Mouse (Mus musculus) thymus, adult 2 months (tissue): ENCODE data around the gene Kif5c. TPM values are rescaled to one million over a fixed set of nuclear protein-coding genes. Genes with fewer than 3 reads are reported as not detected.

Experiments used
- DNase-seq: peaks from one replicate; pipeline ENCODE4 v3.0.0; 2021
- H3K27ac ChIP-seq: fragments of 200-500 bp; 2 replicates; pipeline ENCODE4 v1.5.1; 2012; ENCODE audit warnings: low read length, control low read depth; ENCODE audit not compliant: control insufficient read depth, insufficient read depth
- H3K27me3 ChIP-seq: fragments of 200-500 bp; 2 replicates; pipeline ENCODE4 v1.6.1; 2012; ENCODE audit warnings: mild to moderate bottlenecking, low read length, moderate library complexity, mixed read lengths; ENCODE audit not compliant: control insufficient read depth, insufficient read depth
- H3K36me3 ChIP-seq: fragments of 200-500 bp; 2 replicates; pipeline ENCODE4 v1.6.1; 2012; ENCODE audit warnings: mild to moderate bottlenecking, low read length, moderate library complexity; ENCODE audit not compliant: control insufficient read depth, insufficient read depth
- H3K4me1 ChIP-seq: fragments of 200-500 bp; replicated peaks from 2 replicates; pipeline ENCODE4 v1.6.1; 2012; ENCODE audit warnings: low read length; ENCODE audit not compliant: control insufficient read depth, insufficient read depth
- H3K4me3 ChIP-seq: fragments of 200-500 bp; 2 replicates; pipeline ENCODE4 v1.5.1; 2012; ENCODE audit warnings: mild to moderate bottlenecking, low read length, control low read depth, moderate library complexity; ENCODE audit not compliant: control insufficient read depth, insufficient read depth
- CTCF ChIP-seq: fragments of 200-500 bp; IDR thresholded peaks from 2 replicates; pipeline ENCODE4 v1.5.1; 2012; ENCODE audit warnings: mild to moderate bottlenecking, control low read depth, low read length, moderate library complexity, borderline replicate concordance; ENCODE audit not compliant: control insufficient read depth, poor library complexity, insufficient read depth; ENCODE audit errors: extremely low read depth
- POLR2A ChIP-seq: fragments of 200-500 bp; IDR thresholded peaks from 2 replicates; pipeline ENCODE4 v1.6.1; 2012; ENCODE audit warnings: mild to moderate bottlenecking, low read length, control low read depth, moderate library complexity; ENCODE audit not compliant: control insufficient read depth, poor library complexity, insufficient read depth; ENCODE audit errors: extremely low read depth
- WGBS: fragments of 180-500 bp; shearing (Covaris S2); methylation state at CpG from one replicate; pipeline ENCODE4 v1.1.7; 2018; 5-methylcytosine and 5-hydroxymethylcytosine counted together
- polyA plus RNA-seq: library from polyadenylated mRNA; depleted of rRNA; stranded (reverse); fragments of >200 nt; gene quantifications from 2 replicates; pipeline ENCODE4 v1.2.3, GENCODE M21; 2012

The Kif5c gene
- polyA plus RNA-seq, 1 experiment = 0.40 TPM

DNA sequence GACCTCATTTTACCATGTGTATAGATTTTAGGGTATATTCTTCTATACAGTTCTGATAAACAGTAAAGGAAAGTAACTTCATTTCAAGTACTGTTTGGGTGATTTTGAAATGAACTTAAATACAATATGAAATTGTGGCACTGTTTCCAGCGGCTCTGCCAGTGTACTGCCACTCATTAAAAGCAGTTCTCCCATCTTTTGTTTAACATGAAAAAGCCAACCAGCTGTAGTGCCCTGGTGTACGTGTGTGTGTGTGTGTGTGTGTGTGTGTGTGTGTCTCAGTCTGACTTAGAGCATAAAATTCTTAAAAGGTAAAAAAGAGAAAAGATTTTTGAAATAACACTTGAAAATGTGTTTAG lies 110.5 kb downstream of the Kif5c start:
- H3K4me1 ChIP-seq = peaks cover 40% of the 10 kb centered on the region
- no peaks in the 10 kb centered on the region for H3K27me3 ChIP-seq
- no peak overlapping the region for H3K4me3 ChIP-seq
- no peaks in the 10 kb centered on the region for H3K36me3 ChIP-seq
- 67% methylated on average over 2 of the region's 2 CpGs for WGBS
- no peak for TF ChIP-seq CTCF
- no peak for TF ChIP-seq POLR2A
- H3K27ac ChIP-seq = no peak overlapping the region; the same call in 1 of the 2 replicates
- DNase-seq = no peak

DNA sequence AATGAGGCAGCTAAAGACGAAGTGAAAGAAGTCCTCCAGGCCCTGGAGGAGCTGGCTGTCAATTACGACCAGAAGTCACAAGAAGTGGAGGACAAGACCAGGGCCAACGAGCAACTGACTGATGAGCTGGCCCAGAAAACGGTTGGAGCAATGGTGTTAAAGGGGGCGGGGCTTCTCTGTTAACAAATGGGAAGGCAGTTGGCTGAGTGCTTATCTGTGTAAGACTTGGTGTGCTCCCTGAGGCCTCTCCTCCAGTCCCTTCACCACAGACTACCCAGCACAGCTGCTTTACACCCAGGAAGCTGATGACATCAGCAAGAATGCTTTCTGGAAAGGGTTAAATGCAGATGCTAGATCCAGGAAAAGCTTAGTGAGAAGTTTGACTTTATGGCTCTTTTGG lies 111.1 kb downstream of the Kif5c start:
- DNase-seq = no peak
- H3K4me3 ChIP-seq = no peak overlapping the region
- H3K27ac ChIP-seq = peak overlapping the region; percentile 43
- TF ChIP-seq POLR2A (no peak), CTCF (no peak)
- 56% methylated on average over 5 of the region's 5 CpGs for WGBS
- H3K4me1 ChIP-seq = peaks cover 40% of the 10 kb centered on the region
- no peaks in the 10 kb centered on the region for H3K36me3 ChIP-seq
- no peaks in the 10 kb centered on the region for H3K27me3 ChIP-seq

DNA sequence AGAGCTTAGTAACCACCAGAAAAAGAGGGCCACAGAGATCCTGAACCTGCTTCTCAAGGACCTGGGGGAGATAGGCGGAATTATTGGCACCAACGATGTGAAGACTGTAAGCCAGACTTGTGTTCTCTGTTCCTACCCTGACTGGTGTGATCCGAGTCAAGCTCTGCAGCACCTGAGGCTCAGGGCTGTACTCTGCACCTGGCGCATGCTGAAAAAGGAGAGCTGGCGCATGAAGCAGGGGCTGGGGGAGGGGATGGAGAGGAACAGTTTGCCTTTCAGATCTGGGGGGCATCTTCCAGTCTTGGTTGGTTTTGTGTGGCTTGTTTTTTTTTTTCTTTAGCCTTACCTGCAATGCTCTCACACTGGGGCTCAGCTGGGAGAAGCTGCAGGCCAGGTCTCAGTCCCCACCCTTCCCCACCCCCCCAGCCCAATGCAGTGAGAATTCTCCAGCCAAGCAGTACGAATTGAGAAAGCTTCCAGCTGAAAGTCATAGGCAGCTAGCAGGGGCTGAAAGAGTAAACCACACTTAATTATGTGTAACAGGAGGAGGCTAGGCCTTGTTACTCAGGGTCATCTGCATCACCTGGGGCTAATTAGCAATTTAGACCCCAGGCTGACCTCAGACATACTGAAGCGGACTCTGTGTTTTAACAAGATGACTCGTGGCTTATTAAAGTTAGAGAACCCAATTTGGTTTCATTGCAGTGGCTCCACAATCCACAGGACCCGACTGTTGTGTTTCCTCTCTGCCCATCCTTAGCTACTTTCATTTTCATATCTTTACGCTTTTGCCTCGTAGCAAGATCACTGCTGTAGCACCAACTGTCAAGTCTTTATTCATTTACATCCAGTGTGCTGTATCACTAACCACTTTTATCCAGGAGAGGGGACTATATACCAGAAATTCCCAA lies 113.9 kb downstream of the Kif5c start:
- peak; percentile 35 for DNase-seq
- Histone ChIP-seq H3K36me3 (no peaks in the 10 kb centered on the region), H3K27me3 (no peaks in the 10 kb centered on the region), H3K27ac (peak overlapping the region; percentile 79), H3K4me3 (peak overlapping the region; percentile 24), H3K4me1 (peaks cover 36% of the 10 kb centered on the region)
- 21% methylated on average over 11 of the region's 11 CpGs for WGBS
- TF ChIP-seq POLR2A (no peak), CTCF (no peak)

DNA sequence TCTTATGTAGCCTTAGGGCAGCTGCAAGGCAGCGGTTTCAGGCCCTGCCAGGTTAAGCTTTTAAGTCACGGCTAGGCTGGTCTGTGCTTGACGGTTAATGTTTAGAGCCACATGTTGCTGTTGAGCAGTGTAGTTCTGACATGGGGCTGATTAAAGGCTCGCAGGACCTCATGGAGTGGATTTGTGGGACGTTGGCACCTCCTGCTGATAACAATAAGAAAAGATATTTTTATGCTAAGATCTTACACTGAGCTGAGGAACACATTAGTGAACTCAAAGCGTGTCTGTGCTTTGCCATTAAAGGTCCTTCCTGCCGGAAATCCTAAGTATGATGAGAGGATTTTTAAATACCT lies 114.5 kb downstream of the Kif5c start:
- H3K36me3 ChIP-seq = no peaks in the 10 kb centered on the region
- TF ChIP-seq POLR2A = no peak
- TF ChIP-seq CTCF = no peak
- peak; percentile 30 for DNase-seq
- WGBS = 20% methylated on average over 7 of the region's 7 CpGs
- peak overlapping the region; percentile 79 for H3K27ac ChIP-seq
- H3K4me1 ChIP-seq = peaks cover 31% of the 10 kb centered on the region
- no peaks in the 10 kb centered on the region for H3K27me3 ChIP-seq
- peak overlapping the region; percentile 24 for H3K4me3 ChIP-seq

DNA sequence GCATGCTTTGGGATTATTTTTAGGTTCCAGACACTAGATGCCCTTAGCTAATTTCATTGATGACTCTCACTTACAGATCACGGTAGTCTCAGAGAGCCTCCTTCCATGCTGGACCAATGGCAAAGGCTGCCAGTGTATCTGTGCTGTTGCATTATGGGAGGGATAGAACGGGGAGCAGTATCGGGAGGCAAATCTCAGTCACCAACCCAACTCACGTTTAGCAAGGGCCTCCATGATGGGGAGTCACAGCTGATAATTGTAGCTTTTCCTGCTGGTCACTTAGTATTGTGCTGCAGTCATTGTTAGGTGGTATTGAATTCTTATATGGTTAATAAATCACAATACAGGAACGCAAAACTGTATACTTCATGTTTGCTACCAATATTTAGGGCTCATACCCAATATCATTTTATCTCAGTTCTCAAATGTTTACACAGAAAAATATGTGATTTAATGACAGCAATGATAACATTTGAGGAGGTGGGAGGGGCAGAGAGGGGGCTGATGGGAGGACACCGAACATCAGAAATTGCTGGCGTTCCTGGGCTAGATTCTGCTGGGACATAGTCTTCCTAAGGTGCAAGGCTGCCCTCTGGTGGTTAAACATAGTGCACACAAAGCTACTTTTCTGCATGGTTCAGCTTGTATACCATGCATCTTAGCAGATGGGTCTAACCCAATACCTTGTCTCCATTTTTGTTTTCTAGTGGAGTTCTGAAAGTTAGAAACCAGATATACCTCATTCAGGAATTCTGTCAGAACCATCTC lies 115.1 kb downstream of the Kif5c start:
- DNase-seq = peak; percentile 78
- H3K36me3 ChIP-seq = no peaks in the 10 kb centered on the region
- H3K4me1 ChIP-seq = peaks cover 26% of the 10 kb centered on the region
- TF ChIP-seq CTCF = no peak
- no peak for TF ChIP-seq POLR2A
- no peak overlapping the region for H3K27ac ChIP-seq
- WGBS = 44% methylated on average over 7 of the region's 7 CpGs
- H3K27me3 ChIP-seq = no peaks in the 10 kb centered on the region
- H3K4me3 ChIP-seq = no peak overlapping the region

DNA sequence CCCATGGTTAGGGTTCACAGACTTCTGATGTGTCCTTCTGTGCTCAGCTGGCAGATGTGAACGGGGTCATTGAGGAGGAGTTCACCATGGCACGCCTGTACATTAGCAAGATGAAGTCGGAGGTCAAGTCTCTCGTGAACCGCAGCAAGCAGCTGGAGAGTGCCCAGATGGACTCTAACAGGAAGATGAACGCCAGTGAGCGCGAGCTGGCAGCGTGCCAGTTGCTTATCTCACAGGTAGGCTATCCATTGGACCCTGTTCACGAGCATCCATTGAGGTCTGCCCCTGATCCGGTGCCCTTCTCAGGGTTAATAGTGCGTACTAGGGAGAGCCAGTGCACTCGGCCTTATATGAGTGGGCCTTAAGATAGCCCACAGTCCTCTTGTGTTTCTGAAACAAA lies 116.3 kb downstream of the Kif5c start:
- no peak overlapping the region for H3K4me3 ChIP-seq
- no peak overlapping the region for H3K27ac ChIP-seq
- no peaks in the 10 kb centered on the region for H3K36me3 ChIP-seq
- H3K4me1 ChIP-seq = peaks cover 19% of the 10 kb centered on the region
- H3K27me3 ChIP-seq = no peaks in the 10 kb centered on the region
- no peak for DNase-seq
- 66% methylated on average over 13 of the region's 13 CpGs for WGBS
- TF ChIP-seq CTCF (no peak), POLR2A (no peak)
